Mouse (Mus musculus) MEL (cell line): ENCODE results near the gene Gjb6.

Experiments used
- CTCF ChIP-seq, 3 experiments: IDR thresholded peaks in 2 of 3; conservative IDR thresholded peaks in 1 of 3; 2 replicates each; pipeline ENCODE4 v1.5.1; 2011 to 2012; ENCODE audit warnings: low read length in 3 of 3, low read depth in 2 of 3, mild to moderate bottlenecking in 2 of 3, improper control_type of control experiment in 1 of 3, inconsistent platforms in 1 of 3, mixed read lengths in 1 of 3, moderate library complexity in 1 of 3; ENCODE audit not compliant: control insufficient read depth in 1 of 3, insufficient read depth in 1 of 3, poor library complexity in 1 of 3, severe bottlenecking in 1 of 3
- EP300 ChIP-seq, 2 experiments: IDR thresholded peaks; 2 replicates each; pipeline ENCODE4 v1.6.1; 2011; ENCODE audit warnings: improper control_type of control experiment in 2 of 2, low read length in 2 of 2, low read depth in 1 of 2, mild to moderate bottlenecking in 1 of 2
- GATA1 ChIP-seq: IDR thresholded peaks from 2 replicates; pipeline ENCODE4 v1.6.1; 2011; ENCODE audit warnings: low read depth, low read length, improper control_type of control experiment
- MAFK ChIP-seq: IDR thresholded peaks from 2 replicates; pipeline ENCODE4 v1.6.1; 2011; ENCODE audit warnings: low read depth, mild to moderate bottlenecking, low read length, improper control_type of control experiment, borderline replicate concordance
- POLR2A ChIP-seq, 2 experiments: IDR thresholded peaks; 2 replicates each; pipeline ENCODE4 v1.6.1; 2011 to 2012; ENCODE audit warnings: low read length in 2 of 2, mild to moderate bottlenecking in 2 of 2, control low read depth in 1 of 2, improper control_type of control experiment in 1 of 2, low read depth in 1 of 2, moderate library complexity in 1 of 2; ENCODE audit not compliant: control insufficient read depth in 1 of 2, insufficient read depth in 1 of 2, poor library complexity in 1 of 2
- POLR2AphosphoS5 ChIP-seq: IDR thresholded peaks from 2 replicates; pipeline ENCODE4 v1.6.1; 2012; ENCODE audit warnings: low read depth, borderline replicate concordance, mild to moderate bottlenecking, inconsistent platforms, low read length, moderate library complexity, mixed read lengths
- RAD21 ChIP-seq: IDR thresholded peaks from 2 replicates; pipeline ENCODE4 v1.6.1; 2011; ENCODE audit warnings: mild to moderate bottlenecking, low read depth, low read length, improper control_type of control experiment
- UBTF ChIP-seq: IDR thresholded peaks from 2 replicates; pipeline ENCODE4 v1.6.1; 2012; ENCODE audit warnings: low read depth, mild to moderate bottlenecking, inconsistent platforms, low read length, improper control_type of control experiment, moderate library complexity, borderline replicate concordance; ENCODE audit not compliant: insufficient read depth
- ZKSCAN1 ChIP-seq: IDR thresholded peaks from 2 replicates; pipeline ENCODE4 v1.6.1; 2012; ENCODE audit warnings: low read depth, mild to moderate bottlenecking, inconsistent platforms, low read length, improper control_type of control experiment, moderate library complexity

- no peak for TF ChIP-seq CTCF (IDR thresholded peaks at IDR 0.05 in 2 of 3, conservative IDR thresholded peaks at IDR 0.05 in 1 of 3; ENCODE audit: control insufficient read depth in 1 of 3, insufficient read depth in 1 of 3, low read depth in 2 of 3, low read length in 3 of 3, poor library complexity in 1 of 3, severe bottlenecking in 1 of 3)
- TF ChIP-seq RAD21, result no peak
- no peak for TF ChIP-seq UBTF
- no peak for TF ChIP-seq MAFK
- no peak for TF ChIP-seq EP300 (IDR thresholded peaks at IDR 0.05; ENCODE audit: low read depth in 1 of 2, low read length in 2 of 2)
- TF ChIP-seq ZKSCAN1, result no peak
- TF ChIP-seq POLR2A (IDR thresholded peaks at IDR 0.05; ENCODE audit: control insufficient read depth in 1 of 2, insufficient read depth in 1 of 2, low read depth in 1 of 2, low read length in 2 of 2, poor library complexity in 1 of 2), result no peak
- no peak for TF ChIP-seq POLR2AphosphoS5
- TF ChIP-seq GATA1, result no peak
Measured at GRCm38 (mm10) chr14:57095855-57096254, 37.6 kb downstream of the Gjb6 start.
